Mouse (Mus musculus) cerebellum, adult 2 months (tissue): ENCODE results near the gene Cntrob. TPM values are rescaled to one million over a fixed set of nuclear protein-coding genes. Genes with fewer than 3 reads are reported as not detected.
A peak's percentile ranks its signal among the peaks of the same experiment; 100 is the strongest.

Experiments used
- DNase-seq, 2 experiments: peaks; one replicate each; pipeline ENCODE4 v3.0.0; 2021
- H3K27ac ChIP-seq: fragments of 200-500 bp; 2 replicates; pipeline ENCODE4 v1.5.1; 2012; ENCODE audit warnings: low read length, control low read depth, inconsistent platforms; ENCODE audit not compliant: insufficient read depth
- H3K27me3 ChIP-seq: fragments of 200-500 bp; 2 replicates; pipeline ENCODE4 v1.6.1; 2012; ENCODE audit warnings: inconsistent platforms, mild to moderate bottlenecking, low read length, moderate library complexity; ENCODE audit not compliant: control insufficient read depth, insufficient read depth
- H3K4me1 ChIP-seq: fragments of 200-500 bp; 2 replicates; pipeline ENCODE4 v1.6.1; 2011; ENCODE audit warnings: low read length; ENCODE audit not compliant: control insufficient read depth, insufficient read depth
- H3K4me3 ChIP-seq: fragments of 200-500 bp; replicated peaks from 2 replicates; pipeline ENCODE3; 2011; ENCODE audit warnings: mild to moderate bottlenecking, low read depth, low read length, control low read depth; ENCODE audit not compliant: insufficient read depth
- CTCF ChIP-seq: fragments of 200-500 bp; IDR thresholded peaks from 2 replicates; pipeline ENCODE4 v1.5.1; 2011; ENCODE audit warnings: low read depth, mild to moderate bottlenecking, control low read depth, low read length, moderate library complexity, borderline replicate concordance; ENCODE audit not compliant: insufficient read depth
- POLR2A ChIP-seq: fragments of 200-500 bp; IDR thresholded peaks from 2 replicates; pipeline ENCODE4 v1.6.1; 2011; ENCODE audit warnings: low read length, control low read depth, borderline replicate concordance; ENCODE audit not compliant: insufficient read depth
- WGBS: fragments of 180-500 bp; shearing (Covaris S2); methylation state at CpG from one replicate; pipeline ENCODE4 v1.1.7; 2018; 5-methylcytosine and 5-hydroxymethylcytosine counted together
- polyA plus RNA-seq: library from polyadenylated mRNA; depleted of rRNA; stranded (reverse); fragments of >200 nt; gene quantifications from 2 replicates; pipeline ENCODE4 v1.2.3, GENCODE M21; 2012

Cntrob gene
- polyA plus RNA-seq, 1 experiment, result 22.0 TPM

- Histone ChIP-seq H3K27ac (no peak overlapping the region), H3K27me3 (no peaks in the 10 kb centered on the region), H3K4me3 (no peak overlapping the region), H3K4me1 (peaks cover 12% of the 10 kb centered on the region; the same call in 1 of the 2 replicates)
- DNase-seq, result peak; percentile 79 to 81
- TF ChIP-seq CTCF (peak; percentile 69), POLR2A (no peak)
- WGBS, result 13% methylated on average over 13 of the region's 13 CpGs
Observed at GRCm38 (mm10) chr11:69269575-69269974, 54.0 kb downstream of the Cntrob start.

- WGBS, result 89% methylated on average over 13 of the region's 13 CpGs
- Histone ChIP-seq H3K27me3 (no peaks in the 10 kb centered on the region), H3K4me3 (no peak overlapping the region), H3K27ac (no peak overlapping the region), H3K4me1 (peaks cover 12% of the 10 kb centered on the region; the same call in 1 of the 2 replicates)
- DNase-seq, result no peak
- TF ChIP-seq CTCF (no peak), POLR2A (no peak)
Observed at GRCm38 (mm10) chr11:69268100-69268499, 55.5 kb downstream of the Cntrob start.

GRCm38 (mm10) chr11:69267341-69267740 lies 56.2 kb downstream of the Cntrob start:
- DNase-seq, result peak; percentile 20 to 24
- TF ChIP-seq CTCF (peak; percentile 62; the same call in 1 of the 2 replicates), POLR2A (no peak)
- H3K4me3 ChIP-seq, result no peak overlapping the region
- no peaks in the 10 kb centered on the region for H3K27me3 ChIP-seq
- peaks cover 12% of the 10 kb centered on the region; the same call in 1 of the 2 replicates for H3K4me1 ChIP-seq
- WGBS, result 28% methylated on average over 7 of the region's 7 CpGs
- no peak overlapping the region for H3K27ac ChIP-seq

GRCm38 (mm10) chr11:69266253-69266652 lies 57.3 kb downstream of the Cntrob start:
- Histone ChIP-seq H3K4me1 (peaks cover 10% of the 10 kb centered on the region; the same call in 1 of the 2 replicates), H3K4me3 (peak overlapping the region; percentile 50), H3K27ac (peak overlapping the region; percentile 36), H3K27me3 (no peaks in the 10 kb centered on the region)
- peak; percentile 61 to 75 for DNase-seq
- WGBS, result 5% methylated on average over 10 of the region's 10 CpGs
- peak; percentile 31; the same call in 1 of the 2 replicates for TF ChIP-seq POLR2A
- TF ChIP-seq CTCF, result no peak

DNA sequence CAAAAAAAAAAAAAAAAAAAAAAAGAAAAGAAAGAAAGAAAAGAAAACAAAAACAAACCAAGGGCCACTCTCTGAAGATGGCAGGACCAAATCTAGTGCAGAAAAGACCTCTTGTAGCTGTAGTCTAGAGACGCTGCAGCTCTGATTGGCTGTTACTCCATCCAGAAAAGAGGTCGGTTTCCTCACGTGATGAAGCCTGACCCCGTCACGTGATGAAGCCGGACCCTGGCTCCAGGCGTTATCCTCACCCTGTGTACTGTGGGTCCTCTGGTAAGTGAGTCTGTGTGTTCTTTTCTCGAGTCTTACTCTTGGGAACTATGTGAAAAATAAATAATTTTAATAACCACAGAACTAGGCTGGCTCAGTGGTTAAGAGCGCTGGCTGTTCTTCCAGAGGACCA lies 58.2 kb downstream of the Cntrob start:
- WGBS, result 79% methylated on average over 9 of the region's 9 CpGs
- Histone ChIP-seq H3K27me3 (no peaks in the 10 kb centered on the region), H3K4me1 (peaks cover 10% of the 10 kb centered on the region; the same call in 1 of the 2 replicates), H3K27ac (0 out of 2 replicates have a peak overlapping the region, but pooled peaks have one; percentile 36), H3K4me3 (no peak overlapping the region)
- no peak for DNase-seq
- TF ChIP-seq POLR2A (no peak), CTCF (no peak)

DNA sequence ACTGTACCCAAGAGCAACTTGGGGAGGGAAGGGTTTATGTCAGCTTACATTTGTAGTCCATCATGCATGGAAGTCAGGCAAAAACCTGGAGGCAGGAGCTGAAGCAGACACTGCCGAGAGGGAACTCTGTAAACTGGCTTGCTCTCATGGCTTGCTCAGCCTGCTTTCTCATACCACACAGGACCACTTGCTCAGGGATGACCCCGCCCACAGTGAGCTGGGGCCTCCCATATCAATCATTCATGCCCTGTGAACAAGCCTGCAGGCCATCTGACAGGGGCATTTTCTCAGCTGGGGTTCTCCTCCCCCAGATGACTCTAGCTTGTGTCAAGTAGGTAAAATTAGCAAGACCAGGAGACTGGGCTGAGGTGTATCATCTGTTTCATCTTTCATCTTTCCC lies 59.3 kb downstream of the Cntrob start:
- no peak for DNase-seq
- Histone ChIP-seq H3K4me3 (no peak overlapping the region), H3K4me1 (peaks cover 10% of the 10 kb centered on the region; the same call in 1 of the 2 replicates), H3K27ac (no peak overlapping the region), H3K27me3 (no peaks in the 10 kb centered on the region)
- TF ChIP-seq POLR2A (no peak), CTCF (no peak)
- 70% methylated on average over 2 of the region's 2 CpGs for WGBS

GRCm38 (mm10) chr11:69260111-69260510 lies 63.5 kb downstream of the Cntrob start:
- H3K4me3 ChIP-seq, result no peak overlapping the region
- H3K27me3 ChIP-seq, result no peaks in the 10 kb centered on the region
- DNase-seq, result no peak
- TF ChIP-seq POLR2A, result no peak
- no peak for TF ChIP-seq CTCF
- 82% methylated on average over 1 of the region's 1 CpGs for WGBS
- no peak overlapping the region for H3K27ac ChIP-seq
- no peaks in the 10 kb centered on the region for H3K4me1 ChIP-seq

DNA sequence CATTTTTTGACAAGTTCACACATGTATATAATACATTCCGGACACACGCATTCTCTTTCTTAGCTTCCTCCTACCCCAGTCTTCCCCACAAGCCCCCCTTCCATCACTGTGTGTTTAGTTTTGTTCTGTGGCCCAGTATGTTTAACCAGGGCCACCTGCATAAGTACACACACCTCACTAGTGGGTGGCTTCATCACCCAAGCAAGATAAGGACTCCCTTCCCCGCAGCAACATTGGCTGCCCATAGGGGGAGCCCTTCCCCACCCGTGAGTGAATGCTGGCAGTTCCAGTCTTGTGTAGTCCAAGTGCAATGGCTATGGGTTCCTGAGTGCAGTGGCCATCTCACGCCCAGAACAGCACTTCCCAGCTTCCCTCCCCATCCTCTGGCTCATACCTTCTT lies 65.3 kb downstream of the Cntrob start:
- peak; percentile 46 to 53 for DNase-seq
- Histone ChIP-seq H3K27me3 (no peaks in the 10 kb centered on the region), H3K27ac (no peak overlapping the region), H3K4me1 (no peaks in the 10 kb centered on the region), H3K4me3 (no peak overlapping the region)
- WGBS, result 47% methylated on average over 5 of the region's 5 CpGs
- TF ChIP-seq POLR2A (no peak), CTCF (peak; percentile 88)

GRCm38 (mm10) chr11:69257807-69258206 lies 65.8 kb downstream of the Cntrob start:
- no peak overlapping the region for H3K4me3 ChIP-seq
- no peaks in the 10 kb centered on the region for H3K4me1 ChIP-seq
- no peak overlapping the region for H3K27ac ChIP-seq
- TF ChIP-seq CTCF, result 0 out of 2 replicates have a peak, but pooled peaks have one; percentile 20
- TF ChIP-seq POLR2A, result no peak
- no peaks in the 10 kb centered on the region for H3K27me3 ChIP-seq
- 48% methylated on average over 4 of the region's 4 CpGs for WGBS
- peak in 1 of 2 experiments; percentile 37 for DNase-seq
